Mouse (Mus musculus) CH12.LX (cell line): Measurements from ENCODE around the gene Hoxa10.

Source experiments
- CTCF ChIP-seq, 2 experiments: IDR thresholded peaks in 1 of 2; conservative IDR thresholded peaks in 1 of 2; 2 replicates each; pipeline ENCODE4 v1.5.1; 2011 to 2012; ENCODE audit warnings: low read depth in 2 of 2, low read length in 2 of 2, improper control_type of control experiment in 1 of 2, inconsistent platforms in 1 of 2, mild to moderate bottlenecking in 1 of 2, moderate library complexity in 1 of 2
- POLR2A ChIP-seq: IDR thresholded peaks from 2 replicates; pipeline ENCODE4 v1.6.1; 2011; ENCODE audit warnings: low read depth, mild to moderate bottlenecking, improper control_type of control experiment, low read length
- POLR2AphosphoS2 ChIP-seq: IDR thresholded peaks from 2 replicates; pipeline ENCODE4 v1.6.1; 2011; ENCODE audit warnings: low read depth, low read length, improper control_type of control experiment
- SIN3A ChIP-seq: IDR thresholded peaks from 2 replicates; pipeline ENCODE4 v1.6.1; 2012; ENCODE audit warnings: low read length, improper control_type of control experiment, inconsistent platforms
- SMC3 ChIP-seq: IDR thresholded peaks from 2 replicates; pipeline ENCODE4 v1.6.1; 2011; ENCODE audit warnings: low read depth, low read length, improper control_type of control experiment
- TBP ChIP-seq: conservative IDR thresholded peaks from 2 replicates; pipeline ENCODE4 v1.6.1; 2011; ENCODE audit warnings: low read depth, low read length, improper control_type of control experiment
- ZC3H11A ChIP-seq: IDR thresholded peaks from 2 replicates; pipeline ENCODE4 v1.6.1; 2012; ENCODE audit warnings: low read depth, mild to moderate bottlenecking, inconsistent platforms, low read length, improper control_type of control experiment

DNA sequence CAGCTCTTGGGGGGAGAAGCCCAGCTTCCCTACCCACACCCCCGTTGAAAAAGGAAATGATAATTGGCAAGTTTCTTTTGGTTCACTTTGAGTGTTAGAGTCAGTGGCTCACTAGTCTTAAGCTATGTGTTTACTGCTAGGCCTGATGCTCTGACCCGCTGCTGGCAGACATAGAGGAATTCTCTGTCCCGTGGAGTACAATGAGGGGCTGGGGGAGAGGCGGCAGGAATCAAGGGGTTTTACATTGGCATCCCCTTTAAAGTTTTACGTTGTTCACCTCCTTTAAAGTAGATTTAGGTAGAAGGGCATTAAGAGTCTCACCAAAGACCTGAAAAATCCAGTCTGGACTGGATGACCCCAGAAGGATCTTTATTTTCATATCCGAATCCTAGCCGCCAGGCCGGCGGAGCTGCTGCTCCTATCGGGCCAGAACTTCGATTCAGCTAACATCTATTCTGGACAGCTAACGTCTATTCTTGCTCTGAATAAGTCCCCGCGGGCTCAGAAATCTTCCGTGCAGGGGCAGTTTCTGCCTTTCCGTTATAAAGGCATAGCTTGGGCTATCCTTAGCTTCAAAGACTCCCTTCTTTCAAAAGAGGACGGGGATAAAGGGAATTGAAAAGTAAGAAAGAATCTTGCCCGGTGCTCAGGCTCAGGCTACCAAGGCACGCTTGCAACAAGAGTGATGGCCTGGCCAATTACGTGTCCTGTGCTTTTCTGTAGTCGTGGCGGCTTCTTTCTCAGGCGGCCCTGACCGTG lies 11.5 kb upstream of the Hoxa10 start:
- TF ChIP-seq ZC3H11A (no peak), TBP (no peak), CTCF (conservative IDR thresholded peaks at IDR 0.05 in 1 of 2, IDR thresholded peaks at IDR 0.05 in 1 of 2; ENCODE audit: low read depth in 2 of 2, low read length in 2 of 2) (no peak), SIN3A (no peak), POLR2AphosphoS2 (no peak), SMC3 (no peak), POLR2A (no peak)
